Mouse (Mus musculus) embryonic facial prominence, embryonic 14.5 days (tissue): ENCODE measurements at regions not wholly inside any gene's neighbourhood (a gene's known extent, or its start where the extent isn't known, plus 50 kb on each side); places are given as distances from the start of the nearest gene placed in this dataset.
A peak's percentile ranks its signal among the peaks of the same experiment; 100 is the strongest.

Experiments
- ATAC-seq: fragments of 200-750 bp; cut with Nextera tagmentation; 2 replicates; pipeline ENCODE4 v1.8.0; 2017; ENCODE audit warnings: low read depth, moderate number of reproducible peaks, moderate TSS enrichment
- DNase-seq: peaks from one replicate; pipeline ENCODE4 v3.0.0-alpha.2; 2015; ENCODE audit warnings: low spot score
- H3K27ac ChIP-seq: fragments of 300-500 bp; sonication (generic); replicated peaks from 2 replicates; pipeline ENCODE4 v1.5.1; 2014; ENCODE audit warnings: low read depth, mild to moderate bottlenecking, low read length, moderate library complexity
- H3K27me3 ChIP-seq: fragments of 300-500 bp; sonication (generic); replicated peaks from 2 replicates; pipeline ENCODE4 v1.6.1; 2014; ENCODE audit warnings: low read length; ENCODE audit not compliant: control insufficient read depth, insufficient read depth
- H3K36me3 ChIP-seq: fragments of 300-500 bp; sonication (generic); 2 replicates; pipeline ENCODE4 v1.6.1; 2014; ENCODE audit warnings: low read length, mixed read lengths; ENCODE audit not compliant: control insufficient read depth, insufficient read depth
- H3K4me1 ChIP-seq: fragments of 300-500 bp; sonication (generic); 2 replicates; pipeline ENCODE4 v1.6.1; 2014; ENCODE audit warnings: antibody characterized with exemption, low read length; ENCODE audit not compliant: control insufficient read depth, insufficient read depth
- H3K4me2 ChIP-seq: fragments of 300-500 bp; sonication (generic); 2 replicates; pipeline ENCODE4 v1.6.1; 2014; ENCODE audit warnings: low read depth, mild to moderate bottlenecking, low read length, moderate library complexity, mixed read lengths
- H3K4me3 ChIP-seq: fragments of 300-500 bp; sonication (generic); 2 replicates; pipeline ENCODE4 v1.5.1; 2014; ENCODE audit warnings: low read depth, mild to moderate bottlenecking, low read length
- H3K9ac ChIP-seq: fragments of 300-500 bp; sonication (generic); 2 replicates; pipeline ENCODE4 v1.6.1; 2014; ENCODE audit warnings: low read depth, mild to moderate bottlenecking, low read length, moderate library complexity, mixed read lengths
- H3K9me3 ChIP-seq: fragments of 300-500 bp; sonication (generic); 2 replicates; pipeline ENCODE4 v1.6.1; 2016; ENCODE audit warnings: low read length; ENCODE audit not compliant: control insufficient read depth
- WGBS: fragments of 180-500 bp; shearing (Covaris S2); extraction: QIAGEN DNeasy Blood & Tissue Kit; methylation state at CpG from one replicate; pipeline ENCODE4 v1.1.7; 2014; 5-methylcytosine and 5-hydroxymethylcytosine counted together

DNA sequence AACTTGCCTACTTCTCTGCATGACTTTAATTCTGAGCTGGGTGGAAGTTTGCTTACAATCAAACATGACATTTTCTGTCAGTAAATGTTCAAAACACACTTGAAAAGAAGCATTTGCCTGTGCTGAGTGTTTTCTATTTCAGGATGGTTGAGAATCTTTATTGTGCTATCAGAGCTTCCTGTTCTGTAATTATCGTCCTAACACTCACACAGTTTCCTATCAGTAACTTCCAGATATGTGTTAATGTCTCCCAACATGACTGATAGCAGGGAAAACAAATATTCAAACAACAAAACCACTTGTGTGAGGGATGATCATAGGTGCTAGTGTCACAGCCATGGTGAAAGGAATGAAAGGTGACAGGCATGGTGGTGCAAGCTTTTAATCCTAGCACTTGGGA is 1422.1 kb downstream of the Hace1 start:
- Histone ChIP-seq H3K27ac (no peak overlapping the region), H3K27me3 (no peaks in the 10 kb centered on the region), H3K9me3 (no peaks in the 10 kb centered on the region), H3K9ac (no peak overlapping the region), H3K4me3 (no peak overlapping the region), H3K4me1 (no peaks in the 10 kb centered on the region), H3K36me3 (no peaks in the 10 kb centered on the region), H3K4me2 (no peak overlapping the region)
- ATAC-seq (no peak), DNase-seq (no peak)
- 85% methylated on average over 1 of the region's 1 CpGs for WGBS

DNA sequence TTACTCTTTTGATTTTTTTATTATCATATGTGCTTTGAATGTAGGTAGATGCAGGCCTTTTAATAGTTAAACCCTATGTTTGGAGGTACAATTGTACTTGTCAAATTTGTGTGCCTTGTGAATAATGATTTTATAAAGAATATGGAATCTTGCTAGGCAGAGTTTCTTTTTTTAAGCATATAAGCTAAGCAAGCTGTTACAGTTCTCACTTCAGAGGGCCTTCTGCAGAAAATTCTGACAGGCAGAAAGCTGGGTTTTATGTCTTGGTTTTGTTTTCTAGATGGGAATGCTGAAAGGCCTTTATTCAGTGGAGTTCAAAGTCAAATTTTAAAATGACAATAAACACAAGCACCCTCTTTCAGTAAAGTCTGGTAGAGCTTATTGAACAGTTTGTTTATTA is 1451.1 kb downstream of the Hace1 start:
- ATAC-seq (no peak), DNase-seq (no peak)
- Histone ChIP-seq H3K36me3 (no peaks in the 10 kb centered on the region), H3K4me2 (no peak overlapping the region), H3K27ac (no peak overlapping the region), H3K4me1 (no peaks in the 10 kb centered on the region), H3K9me3 (no peaks in the 10 kb centered on the region), H3K27me3 (no peaks in the 10 kb centered on the region), H3K9ac (no peak overlapping the region), H3K4me3 (no peak overlapping the region)

DNA sequence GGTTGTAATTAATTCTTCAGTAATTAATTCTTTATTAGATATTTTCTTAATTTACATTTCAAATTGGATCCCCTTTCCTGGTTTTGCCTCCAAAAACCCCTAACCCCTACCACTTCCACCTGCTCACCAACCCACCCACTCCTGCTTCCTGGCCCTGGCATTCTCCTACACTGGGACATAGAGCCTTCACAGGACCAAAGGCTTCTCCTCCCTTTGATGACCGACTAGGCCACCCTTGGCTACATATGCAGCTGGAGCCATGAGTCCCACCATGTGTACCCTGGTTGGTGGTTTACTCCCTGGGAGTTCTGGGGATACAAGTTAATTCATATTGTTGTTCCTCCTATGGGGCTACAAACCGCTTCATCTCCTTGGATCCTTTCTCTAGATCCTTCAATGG is 1477.0 kb downstream of the Hace1 start:
- Histone ChIP-seq H3K9ac (no peak overlapping the region), H3K9me3 (no peaks in the 10 kb centered on the region), H3K4me2 (no peak overlapping the region), H3K27ac (no peak overlapping the region), H3K4me3 (no peak overlapping the region), H3K4me1 (no peaks in the 10 kb centered on the region), H3K36me3 (no peaks in the 10 kb centered on the region), H3K27me3 (no peaks in the 10 kb centered on the region)
- DNase-seq (no peak), ATAC-seq (no peak)
- 80% methylated on average over 2 of the region's 2 CpGs for WGBS

DNA sequence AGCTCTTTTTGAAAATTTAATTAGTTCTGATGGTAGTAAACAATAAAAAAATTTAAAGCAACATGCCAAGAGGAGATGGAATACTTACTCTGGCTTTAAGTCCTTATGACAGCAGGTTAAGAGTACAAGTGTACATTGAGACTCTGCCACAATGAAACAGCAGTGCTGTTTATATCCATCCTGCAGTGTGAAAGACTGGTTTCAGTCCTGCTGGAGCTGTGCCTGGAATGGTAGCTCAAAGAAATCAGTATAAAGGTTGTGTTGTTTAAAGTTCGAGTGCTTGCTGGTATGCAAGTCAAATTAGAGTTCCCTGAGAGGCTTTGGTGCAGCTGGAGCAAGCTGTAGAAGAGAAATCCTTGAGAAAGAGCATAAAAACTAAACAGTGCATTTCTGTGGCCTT is 1524.9 kb downstream of the Hace1 start:
- no peak for ATAC-seq

More for the DNA sequence above, 1524.9 kb downstream of the Hace1 start:
- no peak overlapping the region for H3K4me2 ChIP-seq
- peak; percentile 49 for DNase-seq
- no peak overlapping the region for H3K9ac ChIP-seq
- no peaks in the 10 kb centered on the region for H3K36me3 ChIP-seq
- no peaks in the 10 kb centered on the region for H3K9me3 ChIP-seq
- H3K4me3 ChIP-seq: no peak overlapping the region
- no peak overlapping the region for H3K27ac ChIP-seq
- 21% methylated on average over 1 of the region's 1 CpGs for WGBS
- H3K27me3 ChIP-seq: no peaks in the 10 kb centered on the region
- H3K4me1 ChIP-seq: no peaks in the 10 kb centered on the region
